Mouse (Mus musculus) forebrain, embryonic 13.5 days (tissue): Measurements from ENCODE around the gene Nr2f1. TPM values are rescaled to one million over a fixed set of nuclear protein-coding genes. Genes with fewer than 3 reads are reported as not detected.

ENCODE experiments used
- ATAC-seq: fragments of 200-750 bp; cut with Nextera tagmentation; 2 replicates; pipeline ENCODE4 v1.8.0; 2017
- H3K27ac ChIP-seq: fragments of 300-500 bp; sonication (generic); 2 replicates; pipeline ENCODE4 v1.5.1; 2015; ENCODE audit warnings: inconsistent platforms, mild to moderate bottlenecking, moderate library complexity
- H3K27me3 ChIP-seq: fragments of 300-500 bp; sonication (generic); 2 replicates; pipeline ENCODE4 v1.6.1; 2015; ENCODE audit warnings: mild to moderate bottlenecking, inconsistent platforms
- H3K36me3 ChIP-seq: fragments of 300-500 bp; sonication (generic); 2 replicates; pipeline ENCODE4 v1.6.1; 2015; ENCODE audit warnings: mild to moderate bottlenecking, inconsistent platforms; ENCODE audit not compliant: poor library complexity, severe bottlenecking
- H3K4me1 ChIP-seq: fragments of 300-500 bp; sonication (generic); 2 replicates; pipeline ENCODE4 v1.6.1; 2015; ENCODE audit warnings: inconsistent platforms
- H3K4me2 ChIP-seq: fragments of 300-500 bp; sonication (generic); 2 replicates; pipeline ENCODE4 v1.6.1; 2015; ENCODE audit warnings: inconsistent platforms, mild to moderate bottlenecking, moderate library complexity
- H3K4me3 ChIP-seq: fragments of 300-500 bp; sonication (generic); 2 replicates; pipeline ENCODE4 v1.5.1; 2015; ENCODE audit warnings: mild to moderate bottlenecking, inconsistent platforms
- H3K9ac ChIP-seq: fragments of 300-500 bp; sonication (generic); 2 replicates; pipeline ENCODE4 v1.6.1; 2015; ENCODE audit warnings: mild to moderate bottlenecking, inconsistent platforms
- H3K9me3 ChIP-seq: fragments of 300-500 bp; sonication (generic); replicated peaks from 2 replicates; pipeline ENCODE4 v1.6.1; 2016; ENCODE audit warnings: inconsistent platforms
- WGBS: fragments of 180-500 bp; shearing (Covaris S2); methylation state at CpG from one replicate; pipeline ENCODE4 v1.1.7; 2015; 5-methylcytosine and 5-hydroxymethylcytosine counted together
- polyA plus RNA-seq: library from polyadenylated mRNA; unstranded; fragments of >200 nt; fragmentation: Nextera tagmentation; extraction: Ambion mirVana; gene quantifications from 2 replicates; pipeline ENCODE4 v1.2.1, GENCODE M21; 2015

The Nr2f1 gene
- polyA plus RNA-seq, 1 experiment from 2014 or later = 94.7 TPM

GRCm38 (mm10) chr13:78207796-78208645 lies 8.5 kb upstream of the Nr2f1 start:
- Histone ChIP-seq H3K9me3 (no peaks in the 10 kb centered on the region), H3K36me3 (no peaks in the 10 kb centered on the region), H3K4me2 (peak overlapping the region; percentile 79), H3K27me3 (peaks cover 63% of the 10 kb centered on the region), H3K27ac (peak overlapping the region; percentile 92), H3K9ac (peak overlapping the region; percentile 79), H3K4me3 (peak overlapping the region; percentile 5), H3K4me1 (peaks cover 88% of the 10 kb centered on the region)
- no peak for ATAC-seq
- 5% methylated on average over 12 of the region's 12 CpGs for WGBS

- Histone ChIP-seq H3K4me3 (peak overlapping the region; percentile 25), H3K4me2 (peak overlapping the region; percentile 79), H3K36me3 (no peaks in the 10 kb centered on the region), H3K27me3 (peaks cover 54% of the 10 kb centered on the region), H3K9ac (peak overlapping the region; percentile 57), H3K27ac (peak overlapping the region; percentile 92), H3K9me3 (no peaks in the 10 kb centered on the region), H3K4me1 (peaks cover 78% of the 10 kb centered on the region)
- WGBS = 13% methylated on average over 7 of the region's 7 CpGs
- ATAC-seq = no peak
Measured at GRCm38 (mm10) chr13:78206891-78207430, 7.4 kb upstream of the Nr2f1 start.

- Histone ChIP-seq H3K27ac (peak overlapping the region; percentile 74), H3K4me1 (peaks cover 62% of the 10 kb centered on the region), H3K36me3 (no peaks in the 10 kb centered on the region), H3K9me3 (no peaks in the 10 kb centered on the region), H3K4me3 (peak overlapping the region; percentile 95; the same call in 1 of the 2 replicates), H3K27me3 (peaks cover 39% of the 10 kb centered on the region), H3K9ac (peak overlapping the region; percentile 95; the same call in 1 of the 2 replicates), H3K4me2 (peak overlapping the region; percentile 78)
- no peak for ATAC-seq
Measured at GRCm38 (mm10) chr13:78205426-78205825, 5.9 kb upstream of the Nr2f1 start.

GRCm38 (mm10) chr13:78203348-78204061 lies 3.9 kb upstream of the Nr2f1 start:
- Histone ChIP-seq H3K4me1 (peaks cover 43% of the 10 kb centered on the region), H3K27ac (peak overlapping the region; percentile 98), H3K9ac (peak overlapping the region; percentile 95), H3K36me3 (no peaks in the 10 kb centered on the region), H3K4me3 (peak overlapping the region; percentile 95), H3K9me3 (no peaks in the 10 kb centered on the region), H3K4me2 (peak overlapping the region; percentile 78), H3K27me3 (peaks cover 26% of the 10 kb centered on the region)
- peak; percentile 59 for ATAC-seq
- under 1% methylated on average over 37 of the region's 37 CpGs for WGBS

GRCm38 (mm10) chr13:78202574-78203347 lies 3.2 kb upstream of the Nr2f1 start:
- Histone ChIP-seq H3K4me1 (peaks cover 36% of the 10 kb centered on the region), H3K4me2 (peak overlapping the region; percentile 78), H3K4me3 (peak overlapping the region; percentile 95), H3K9ac (peak overlapping the region; percentile 95), H3K27ac (peak overlapping the region; percentile 98), H3K27me3 (peaks cover 23% of the 10 kb centered on the region), H3K36me3 (no peaks in the 10 kb centered on the region), H3K9me3 (no peaks in the 10 kb centered on the region)
- ATAC-seq = peak; percentile 0
- under 1% methylated on average over 47 of the region's 47 CpGs for WGBS

GRCm38 (mm10) chr13:78201871-78202565 lies 2.5 kb upstream of the Nr2f1 start:
- Histone ChIP-seq H3K4me2 (peak overlapping the region; percentile 78), H3K4me3 (peak overlapping the region; percentile 95), H3K27ac (peak overlapping the region; percentile 98), H3K9ac (peak overlapping the region; percentile 95), H3K36me3 (no peaks in the 10 kb centered on the region), H3K27me3 (peaks cover 20% of the 10 kb centered on the region), H3K4me1 (peaks cover 29% of the 10 kb centered on the region), H3K9me3 (no peaks in the 10 kb centered on the region)
- WGBS = 0% methylated on average over 22 of the region's 22 CpGs
- ATAC-seq = peak; percentile 29

GRCm38 (mm10) chr13:78200991-78201870 lies 1.7 kb upstream of the Nr2f1 start:
- peak; percentile 62 for ATAC-seq
- Histone ChIP-seq H3K9me3 (no peaks in the 10 kb centered on the region), H3K27me3 (peaks cover 17% of the 10 kb centered on the region), H3K4me1 (peaks cover 24% of the 10 kb centered on the region), H3K9ac (peak overlapping the region; percentile 95), H3K4me2 (peak overlapping the region; percentile 78), H3K4me3 (peak overlapping the region; percentile 95), H3K36me3 (no peaks in the 10 kb centered on the region), H3K27ac (peak overlapping the region; percentile 98)
- WGBS = under 1% methylated on average over 21 of the region's 30 CpGs

- Histone ChIP-seq H3K4me2 (peak overlapping the region; percentile 78), H3K4me1 (peaks cover 15% of the 10 kb centered on the region), H3K9me3 (no peaks in the 10 kb centered on the region), H3K9ac (peak overlapping the region; percentile 100), H3K36me3 (peaks cover 4% of the 10 kb centered on the region), H3K27me3 (peaks cover 15% of the 10 kb centered on the region), H3K27ac (peak overlapping the region; percentile 100), H3K4me3 (peak overlapping the region; percentile 95)
- peak; percentile 56 for ATAC-seq
- 0% methylated on average over 9 of the region's 9 CpGs for WGBS
Measured at GRCm38 (mm10) chr13:78200407-78200806, 850 bp upstream of the Nr2f1 start.

- Histone ChIP-seq H3K27me3 (peaks cover 12% of the 10 kb centered on the region; the same call in 1 of the 2 replicates), H3K4me3 (peak overlapping the region; percentile 95), H3K36me3 (peaks cover 17% of the 10 kb centered on the region), H3K4me1 (peaks cover 4% of the 10 kb centered on the region), H3K27ac (peak overlapping the region; percentile 100), H3K9me3 (no peaks in the 10 kb centered on the region), H3K9ac (peak overlapping the region; percentile 100), H3K4me2 (peak overlapping the region; percentile 78)
- ATAC-seq = peak; percentile 4
- under 1% methylated on average over 57 of the region's 92 CpGs for WGBS
Measured at GRCm38 (mm10) chr13:78198871-78199641, 501 bp downstream of the Nr2f1 start.
